Mouse (Mus musculus): ENCODE results near the gene Tfap2b. TPM values are rescaled to one million over a fixed set of nuclear protein-coding genes. Genes with fewer than 3 reads are reported as not detected.

Tfap2b gene
- polyA plus RNA-seq, 1 experiment from 2014 or later: 1.1 TPM

DNA sequence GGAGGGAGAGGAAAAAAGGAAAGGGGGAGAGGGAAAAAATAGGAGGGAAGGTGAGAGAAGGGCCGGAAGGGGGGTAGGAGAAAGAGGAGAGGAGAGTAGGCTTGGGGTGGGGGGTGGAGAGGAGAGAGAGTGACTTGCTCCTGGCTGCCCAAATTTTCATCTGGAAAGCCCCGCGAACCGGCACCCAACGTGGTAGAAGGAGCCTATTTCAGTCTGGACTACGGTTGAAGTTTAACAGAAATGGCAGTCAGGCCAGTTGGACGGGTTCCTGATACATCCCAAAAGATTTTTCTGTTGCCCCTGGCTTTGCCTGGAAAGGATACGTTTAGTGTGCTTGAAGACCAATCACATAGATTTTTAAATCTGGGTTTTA, 2.3 kb downstream of the Tfap2b start:
- Histone ChIP-seq H3K36me3 (ENCODE audit: control insufficient read depth, insufficient read depth, low read length) (no peaks in the 10 kb centered on the region), H3K9me3 (ENCODE audit: control insufficient read depth, low read length) (no peaks in the 10 kb centered on the region), H3K4me1 (replicated peaks; ENCODE audit: control insufficient read depth, insufficient read depth, low read length) (no peaks in the 10 kb centered on the region), H3K27ac (ENCODE audit: low read depth, low read length) (no peak overlapping the region), H3K4me2 (no peak overlapping the region), H3K4me3 (ENCODE audit: low read depth, low read length) (no peak overlapping the region), H3K9ac (ENCODE audit: low read depth, low read length) (no peak overlapping the region), H3K27me3 (replicated peaks; ENCODE audit: control insufficient read depth, insufficient read depth, low read length) (peaks cover 80% of the 10 kb centered on the region)
- DNase-seq (ENCODE audit: low spot score) (no peak), ATAC-seq (replicated peaks; ENCODE audit: low FRiP score) (no peak)
- 5% methylated on average over 8 of the region's 8 CpGs for WGBS

DNA sequence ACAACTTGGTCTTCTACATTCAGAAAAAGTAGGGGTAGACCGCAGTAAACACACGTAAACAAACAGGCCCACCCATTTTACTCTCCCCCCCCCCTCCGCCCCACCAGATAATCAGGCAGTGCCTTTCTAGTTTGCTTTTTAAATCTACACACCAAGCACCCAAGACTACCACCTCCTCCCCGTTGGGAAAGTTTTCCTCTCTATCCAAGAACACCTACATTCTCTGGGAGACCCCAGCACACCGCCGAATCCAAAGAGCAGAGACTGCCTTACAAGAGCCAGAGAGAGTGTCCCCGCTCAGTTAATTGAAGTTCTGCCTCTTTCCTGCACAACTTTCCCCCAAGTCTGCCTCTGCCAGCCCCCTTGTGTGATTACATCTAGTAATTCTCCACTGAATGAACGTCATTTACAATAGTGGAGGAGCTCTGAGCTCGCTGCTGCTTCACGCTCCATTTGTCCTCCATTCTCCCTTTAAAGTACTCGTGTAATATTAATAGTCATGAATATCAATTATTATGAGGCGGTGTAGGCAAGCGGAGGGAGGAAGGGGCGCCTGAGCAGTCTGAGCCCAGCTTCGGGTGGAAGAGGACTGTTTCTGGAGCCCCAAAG, 2.9 kb downstream of the Tfap2b start:
- Histone ChIP-seq H3K4me2 (no peak overlapping the region), H3K27ac (ENCODE audit: low read depth, low read length) (no peak overlapping the region), H3K4me1 (replicated peaks; ENCODE audit: control insufficient read depth, insufficient read depth, low read length) (no peaks in the 10 kb centered on the region), H3K27me3 (replicated peaks; ENCODE audit: control insufficient read depth, insufficient read depth, low read length) (peaks cover 84% of the 10 kb centered on the region), H3K4me3 (ENCODE audit: low read depth, low read length) (no peak overlapping the region), H3K9me3 (ENCODE audit: control insufficient read depth, low read length) (no peaks in the 10 kb centered on the region), H3K9ac (ENCODE audit: low read depth, low read length) (no peak overlapping the region), H3K36me3 (ENCODE audit: control insufficient read depth, insufficient read depth, low read length) (no peaks in the 10 kb centered on the region)
- 3% methylated on average over 15 of the region's 15 CpGs for whole genome bisulfite sequencing
- DNase-seq (ENCODE audit: low spot score) (no peak), ATAC-seq (replicated peaks; ENCODE audit: low FRiP score) (no peak)

GRCm38 (mm10) chr1:19212691-19213090, 4.0 kb downstream of the Tfap2b start:
- no peak for DNase-seq (ENCODE audit: low spot score)
- H3K27me3 ChIP-seq (replicated peaks; ENCODE audit: control insufficient read depth, insufficient read depth, low read length): peaks cover 88% of the 10 kb centered on the region
- H3K9ac ChIP-seq (ENCODE audit: low read depth, low read length): no peak overlapping the region
- no peak overlapping the region for H3K27ac ChIP-seq (ENCODE audit: low read depth, low read length)
- H3K4me2 ChIP-seq: no peak overlapping the region
- H3K36me3 ChIP-seq (ENCODE audit: control insufficient read depth, insufficient read depth, low read length): no peaks in the 10 kb centered on the region
- ATAC-seq (replicated peaks; ENCODE audit: low FRiP score): no peak
- no peaks in the 10 kb centered on the region for H3K9me3 ChIP-seq (ENCODE audit: control insufficient read depth, low read length)
- WGBS: 0% methylated on average over 4 of the region's 4 CpGs
- no peak overlapping the region for H3K4me3 ChIP-seq (ENCODE audit: low read depth, low read length)
- no peaks in the 10 kb centered on the region for H3K4me1 ChIP-seq (replicated peaks; ENCODE audit: control insufficient read depth, insufficient read depth, low read length)

- H3K27ac ChIP-seq (ENCODE audit: low read depth, low read length): no peak overlapping the region
- no peaks in the 10 kb centered on the region for H3K4me1 ChIP-seq (replicated peaks; ENCODE audit: control insufficient read depth, insufficient read depth, low read length)
- H3K36me3 ChIP-seq (ENCODE audit: control insufficient read depth, insufficient read depth, low read length): no peaks in the 10 kb centered on the region
- 4% methylated on average over 4 of the region's 4 CpGs for WGBS
- H3K27me3 ChIP-seq (replicated peaks; ENCODE audit: control insufficient read depth, insufficient read depth, low read length): peaks cover 92% of the 10 kb centered on the region
- no peak overlapping the region for H3K4me3 ChIP-seq (ENCODE audit: low read depth, low read length)
- H3K9ac ChIP-seq (ENCODE audit: low read depth, low read length): no peak overlapping the region
- no peak for ATAC-seq (replicated peaks; ENCODE audit: low FRiP score)
- no peaks in the 10 kb centered on the region for H3K9me3 ChIP-seq (ENCODE audit: control insufficient read depth, low read length)
- DNase-seq (ENCODE audit: low spot score): no peak
- H3K4me2 ChIP-seq: no peak overlapping the region
Observed at GRCm38 (mm10) chr1:19213171-19213570, 4.5 kb downstream of the Tfap2b start.

- no peaks in the 10 kb centered on the region for H3K9me3 ChIP-seq (ENCODE audit: control insufficient read depth, low read length)
- H3K4me2 ChIP-seq: no peak overlapping the region
- H3K27ac ChIP-seq (ENCODE audit: low read depth, low read length): no peak overlapping the region
- ATAC-seq (replicated peaks; ENCODE audit: low FRiP score) (no peak), DNase-seq (ENCODE audit: low spot score) (no peak)
- 5% methylated on average over 36 of the region's 36 CpGs for WGBS
- H3K4me1 ChIP-seq (replicated peaks; ENCODE audit: control insufficient read depth, insufficient read depth, low read length): no peaks in the 10 kb centered on the region
- H3K27me3 ChIP-seq (replicated peaks; ENCODE audit: control insufficient read depth, insufficient read depth, low read length): peaks cover 92% of the 10 kb centered on the region
- H3K9ac ChIP-seq (ENCODE audit: low read depth, low read length): no peak overlapping the region
- no peak overlapping the region for H3K4me3 ChIP-seq (ENCODE audit: low read depth, low read length)
- no peaks in the 10 kb centered on the region for H3K36me3 ChIP-seq (ENCODE audit: control insufficient read depth, insufficient read depth, low read length)
Observed at GRCm38 (mm10) chr1:19213851-19214395, 5.2 kb downstream of the Tfap2b start.

DNA sequence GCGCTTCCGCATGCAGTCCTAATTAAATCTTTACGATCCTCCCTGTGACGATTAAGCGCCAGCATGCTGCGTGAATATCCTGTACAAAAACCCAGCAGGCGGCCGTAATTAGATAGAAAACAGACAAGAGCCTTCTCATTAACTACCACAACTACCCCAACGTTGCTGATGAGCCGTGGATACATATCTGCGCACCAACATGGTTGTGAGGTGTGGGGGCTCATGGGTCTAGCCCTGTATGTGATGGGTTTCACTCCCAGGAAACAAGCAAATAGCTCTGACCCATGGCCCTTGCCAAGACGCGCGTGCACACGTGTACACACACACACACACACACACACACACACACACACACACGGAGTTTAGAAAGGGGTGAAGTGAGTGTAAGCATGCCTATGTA, 8.7 kb downstream of the Tfap2b start:
- 9% methylated on average over 16 of the region's 16 CpGs for WGBS
- DNase-seq (ENCODE audit: low spot score) (no peak), ATAC-seq (replicated peaks; ENCODE audit: low FRiP score) (no peak)
- H3K9ac ChIP-seq (ENCODE audit: low read depth, low read length): no peak overlapping the region
- H3K4me2 ChIP-seq: no peak overlapping the region
- H3K27ac ChIP-seq (ENCODE audit: low read depth, low read length): no peak overlapping the region
- no peaks in the 10 kb centered on the region for H3K36me3 ChIP-seq (ENCODE audit: control insufficient read depth, insufficient read depth, low read length)
- no peak overlapping the region for H3K4me3 ChIP-seq (ENCODE audit: low read depth, low read length)
- H3K27me3 ChIP-seq (replicated peaks; ENCODE audit: control insufficient read depth, insufficient read depth, low read length): peaks cover 87% of the 10 kb centered on the region
- H3K4me1 ChIP-seq (replicated peaks; ENCODE audit: control insufficient read depth, insufficient read depth, low read length): no peaks in the 10 kb centered on the region
- H3K9me3 ChIP-seq (ENCODE audit: control insufficient read depth, low read length): no peaks in the 10 kb centered on the region

- 2% methylated on average over 7 of the region's 7 CpGs for WGBS
- no peaks in the 10 kb centered on the region for H3K4me1 ChIP-seq (replicated peaks; ENCODE audit: control insufficient read depth, insufficient read depth, low read length)
- peaks cover 87% of the 10 kb centered on the region for H3K27me3 ChIP-seq (replicated peaks; ENCODE audit: control insufficient read depth, insufficient read depth, low read length)
- H3K4me3 ChIP-seq (ENCODE audit: low read depth, low read length): no peak overlapping the region
- no peaks in the 10 kb centered on the region for H3K36me3 ChIP-seq (ENCODE audit: control insufficient read depth, insufficient read depth, low read length)
- no peak overlapping the region for H3K27ac ChIP-seq (ENCODE audit: low read depth, low read length)
- ATAC-seq (replicated peaks; ENCODE audit: low FRiP score) (no peak), DNase-seq (ENCODE audit: low spot score) (no peak)
- no peaks in the 10 kb centered on the region for H3K9me3 ChIP-seq (ENCODE audit: control insufficient read depth, low read length)
- H3K4me2 ChIP-seq: no peak overlapping the region
- H3K9ac ChIP-seq (ENCODE audit: low read depth, low read length): no peak overlapping the region
Observed at GRCm38 (mm10) chr1:19218221-19218620, 9.5 kb downstream of the Tfap2b start.

- no peaks in the 10 kb centered on the region for H3K36me3 ChIP-seq (ENCODE audit: control insufficient read depth, insufficient read depth, low read length)
- no peaks in the 10 kb centered on the region for H3K4me1 ChIP-seq (replicated peaks; ENCODE audit: control insufficient read depth, insufficient read depth, low read length)
- no peak for ATAC-seq (replicated peaks; ENCODE audit: low FRiP score)
- no peaks in the 10 kb centered on the region for H3K9me3 ChIP-seq (ENCODE audit: control insufficient read depth, low read length)
- H3K9ac ChIP-seq (ENCODE audit: low read depth, low read length): no peak overlapping the region
- peaks cover 87% of the 10 kb centered on the region for H3K27me3 ChIP-seq (replicated peaks; ENCODE audit: control insufficient read depth, insufficient read depth, low read length)
- DNase-seq (ENCODE audit: low spot score): no peak
- H3K27ac ChIP-seq (ENCODE audit: low read depth, low read length): no peak overlapping the region
- no peak overlapping the region for H3K4me3 ChIP-seq (ENCODE audit: low read depth, low read length)
- H3K4me2 ChIP-seq: no peak overlapping the region
Observed at GRCm38 (mm10) chr1:19219381-19219780, 10.7 kb downstream of the Tfap2b start.

DNA sequence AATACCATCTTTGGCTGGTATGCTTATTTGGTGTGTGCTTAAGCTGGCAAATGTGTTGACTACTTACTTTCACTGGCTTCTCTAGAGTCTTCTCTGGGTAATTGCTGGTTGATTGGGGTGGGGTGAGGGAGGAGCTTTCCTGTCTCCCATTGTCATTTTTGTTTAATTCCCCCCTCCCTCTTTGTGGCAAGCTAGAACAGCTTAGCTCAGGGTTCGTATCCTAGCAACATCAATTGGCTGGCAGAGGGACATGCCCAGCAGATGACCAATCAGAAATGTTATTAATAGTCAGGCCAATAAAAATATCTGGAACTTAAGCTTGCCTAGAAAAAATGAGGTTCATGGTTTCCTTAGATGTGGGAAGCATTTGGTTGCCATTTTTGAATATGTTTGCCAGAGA, 11.8 kb downstream of the Tfap2b start:
- Histone ChIP-seq H3K4me3 (ENCODE audit: low read depth, low read length) (no peak overlapping the region), H3K27me3 (replicated peaks; ENCODE audit: control insufficient read depth, insufficient read depth, low read length) (peaks cover 87% of the 10 kb centered on the region)
- WGBS: 9% methylated on average over 1 of the region's 1 CpGs

More for the DNA sequence above, 11.8 kb downstream of the Tfap2b start:
- Histone ChIP-seq H3K27ac (ENCODE audit: low read depth, low read length) (no peak overlapping the region), H3K36me3 (ENCODE audit: control insufficient read depth, insufficient read depth, low read length) (no peaks in the 10 kb centered on the region), H3K9me3 (ENCODE audit: control insufficient read depth, low read length) (no peaks in the 10 kb centered on the region), H3K4me2 (no peak overlapping the region), H3K4me1 (replicated peaks; ENCODE audit: control insufficient read depth, insufficient read depth, low read length) (no peaks in the 10 kb centered on the region), H3K9ac (ENCODE audit: low read depth, low read length) (no peak overlapping the region)
- ATAC-seq (replicated peaks; ENCODE audit: low FRiP score): no peak
- no peak for DNase-seq (ENCODE audit: low spot score)

Measured in liver, embryonic 11.5 days (tissue).